Mouse (Mus musculus): ENCODE measurements around the gene Rbmxl2. TPM values are rescaled to one million over a fixed set of nuclear protein-coding genes. Genes with fewer than 3 reads are reported as not detected.

Gene Rbmxl2
- total RNA-seq (2021) = not detected
- long read RNA-seq, experiment 1 = 0 reads
- long read RNA-seq, experiment 2 = 0 reads

GRCm38 (mm10) chr7:107209204-107209860 lies at the start of gene Rbmxl2:
TSS of gene Rbmxl2 (plus strand) at chr7:107209445.
- peak; percentile 6 for DNase-seq

DNA sequence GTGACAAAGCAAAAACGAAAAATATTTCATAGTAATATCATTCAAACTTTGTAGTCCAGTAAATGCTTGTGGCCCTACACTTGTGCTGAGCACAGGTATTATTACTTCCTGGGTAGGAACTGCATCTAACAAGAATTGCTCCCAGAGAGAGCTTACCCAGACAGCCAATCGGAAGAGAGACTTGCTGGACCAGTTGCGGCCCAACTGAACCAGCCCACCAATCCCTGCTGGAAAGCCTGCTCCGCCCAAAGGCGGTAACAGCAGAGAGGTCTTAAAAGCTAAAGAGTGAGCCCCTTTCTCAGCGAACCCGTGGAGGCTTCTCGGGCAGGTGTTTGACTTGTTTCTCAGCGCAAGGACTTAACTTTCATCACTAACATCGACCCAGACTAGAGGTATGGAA lies 42.6 kb upstream of the Rbmxl2 start, which contains the start of gene Nlrp14:
Gene Nlrp14, plus strand, starts transcription at position 301 of the 400 bp plus-strand sequence.
- DNase-seq = no peak

GRCm38 (mm10) chr7:107180406-107180805 lies 28.8 kb upstream of the Rbmxl2 start:
- no peak for DNase-seq

- DNase-seq = no peak
Observed at GRCm38 (mm10) chr7:107201817-107202216, 7.4 kb upstream of the Rbmxl2 start.

- DNase-seq = no peak
Observed at GRCm38 (mm10) chr7:107207843-107208242, 1.4 kb upstream of the Rbmxl2 start.

- DNase-seq = peak; percentile 6
Observed at GRCm38 (mm10) chr7:107210126-107210576, 906 bp downstream of the Rbmxl2 start.

GRCm38 (mm10) chr7:107215723-107216122 lies 6.5 kb downstream of the Rbmxl2 start:
- no peak for DNase-seq

DNA sequence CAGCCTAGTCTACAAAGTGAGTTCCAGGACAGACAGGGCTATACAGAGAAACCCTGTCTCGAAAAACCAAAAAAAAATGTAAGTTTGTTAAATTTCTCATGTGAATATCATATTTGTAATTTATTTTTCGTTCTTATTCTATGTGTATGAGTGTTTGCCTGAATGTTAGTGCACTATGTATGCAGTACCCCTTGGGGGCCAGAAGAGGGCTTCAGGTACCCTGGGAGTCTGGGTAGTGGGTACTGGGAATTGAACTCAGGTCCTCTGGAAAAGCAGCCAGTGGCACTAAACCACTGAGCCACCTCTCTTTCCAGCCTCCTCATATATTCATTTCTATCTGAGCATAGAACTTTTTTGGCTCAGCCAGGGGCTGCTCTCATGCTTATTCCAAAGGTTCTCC lies 7.6 kb downstream of the Rbmxl2 start:
- DNase-seq = no peak

- DNase-seq = no peak
Observed at GRCm38 (mm10) chr7:107236854-107237253, 27.6 kb downstream of the Rbmxl2 start.

GRCm38 (mm10) chr7:107237498-107237897 lies 28.3 kb downstream of the Rbmxl2 start:
- no peak for DNase-seq

GRCm38 (mm10) chr7:107241371-107241883 lies 32.2 kb downstream of the Rbmxl2 start:
- no peak for DNase-seq

DNA sequence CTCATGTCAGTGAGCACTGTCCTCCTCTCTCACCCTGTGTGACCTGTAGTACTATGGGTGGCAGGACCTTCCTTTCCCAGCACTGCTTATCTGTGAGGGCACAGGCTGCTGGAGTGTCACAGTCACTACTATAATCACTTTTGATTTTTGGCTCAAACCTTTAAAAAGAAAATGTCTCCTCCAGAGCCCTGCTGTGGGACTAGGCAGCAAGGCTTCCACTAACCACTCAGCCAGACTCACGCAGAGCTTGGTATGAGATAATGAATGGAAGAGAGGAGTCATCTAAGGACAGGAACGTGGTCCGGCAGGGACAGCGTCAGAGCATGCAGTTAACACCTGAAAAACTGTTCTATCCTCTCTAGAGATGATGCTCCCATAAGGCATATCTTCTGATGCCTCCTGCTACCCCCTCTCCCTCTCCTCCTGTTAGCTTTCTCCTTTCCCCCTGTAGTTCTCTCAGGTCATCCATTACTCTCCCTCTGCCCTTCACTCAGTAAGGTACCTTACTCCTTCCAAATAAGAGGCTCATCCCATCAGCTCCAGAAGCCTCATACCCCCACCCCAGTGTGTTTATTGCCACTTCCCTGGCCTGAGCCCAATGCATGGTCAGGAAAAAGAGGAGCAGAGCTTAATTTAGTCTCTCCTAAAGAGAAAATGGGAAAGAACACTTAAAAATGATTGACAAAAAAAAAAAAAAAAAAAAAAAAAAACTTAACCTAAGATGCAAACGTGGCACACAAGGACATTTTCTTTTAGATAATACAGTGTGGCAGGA lies 41.2 kb downstream of the Rbmxl2 start:
- no peak for DNase-seq

GRCm38 (mm10) chr7:107253355-107253754 lies 44.1 kb downstream of the Rbmxl2 start:
- no peak for DNase-seq

DNA sequence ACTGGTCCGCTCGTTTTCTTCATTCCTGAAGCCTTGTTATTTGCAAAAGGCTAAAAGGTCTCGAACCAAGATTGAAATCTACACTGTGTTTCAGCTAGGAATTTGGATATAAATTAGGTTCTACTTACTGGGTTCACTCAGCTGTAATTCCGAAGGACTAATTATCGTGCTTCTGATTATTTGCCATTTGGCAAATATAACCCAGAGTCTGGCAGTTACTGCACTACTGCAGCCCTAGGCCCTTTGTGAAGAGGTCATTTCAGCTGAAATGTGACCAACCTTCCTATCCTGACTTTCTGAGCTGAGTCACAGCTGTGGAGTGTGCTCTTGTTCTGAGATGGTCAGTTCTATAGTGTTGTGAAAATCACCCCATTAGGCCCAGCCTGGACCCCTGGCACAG lies 50.7 kb downstream of the Rbmxl2 start:
- DNase-seq = no peak

Other genes with a start within 250 kb of the Rbmxl2 start
- not detected for gene Olfr6, start 245.5 kb upstream of the Rbmxl2 start, total RNA-seq (2021)
- not detected for gene Olfr711, start 234.0 kb upstream of the Rbmxl2 start, total RNA-seq (2021)
- not detected for gene Olfr2, start 203.4 kb upstream of the Rbmxl2 start, total RNA-seq (2021)
- gene Olfr713, start 178.3 kb upstream of the Rbmxl2 start, total RNA-seq (2021) = not detected
- not detected for gene Olfr714, start 138.5 kb upstream of the Rbmxl2 start, total RNA-seq (2021)
- gene Olfr17, start 116.2 kb upstream of the Rbmxl2 start, total RNA-seq (2021) = not detected
- not detected for gene Olfr715b, start 99.1 kb upstream of the Rbmxl2 start, total RNA-seq (2021)
- not detected for gene Olfr715, start 78.4 kb upstream of the Rbmxl2 start, total RNA-seq (2021)
- not detected for gene Olfr716, start 71.1 kb upstream of the Rbmxl2 start, total RNA-seq (2021)
- gene Nlrp14, start 42.5 kb upstream of the Rbmxl2 start, total RNA-seq (2021) = not detected
- 1 to 10 TPM; 1.0 to 2.2 TPM for gene Syt9, start 161.3 kb downstream of the Rbmxl2 start, total RNA-seq (2021)